Mouse (Mus musculus) G1E (cell line): ENCODE measurements at regions not wholly inside any gene's neighbourhood (a gene's known extent, or its start where the extent isn't known, plus 50 kb on each side); places are given as distances from the start of the nearest gene placed in this dataset.

ENCODE experiments used
- ATAC-seq: 2 replicates; pipeline ENCODE4 v1.8.0; 2016; ENCODE audit warnings: mild to moderate bottlenecking; ENCODE audit not compliant: insufficient number of reproducible peaks, poor library complexity, low FRiP score, severe bottlenecking; ENCODE audit errors: extremely low read depth
- DNase-seq: peaks from one replicate; pipeline ENCODE4 v3.0.0; 2012; ENCODE audit warnings: low spot score
- H3K27me3 ChIP-seq: 2 replicates; pipeline ENCODE4 v1.6.1; 2012; ENCODE audit warnings: mild to moderate bottlenecking, low read length, inconsistent platforms; ENCODE audit not compliant: insufficient read depth
- H3K36me3 ChIP-seq: replicated peaks from 2 replicates; pipeline ENCODE3; 2012; ENCODE audit warnings: mild to moderate bottlenecking, inconsistent platforms
- H3K4me1 ChIP-seq: 2 replicates; pipeline ENCODE4 v1.6.1; 2012; ENCODE audit warnings: low read depth, low read length, inconsistent platforms, mixed read lengths; ENCODE audit not compliant: insufficient read depth
- H3K4me3 ChIP-seq: 2 replicates; pipeline ENCODE4 v1.5.1; 2012; ENCODE audit warnings: low read depth, mild to moderate bottlenecking, inconsistent platforms, low read length, moderate library complexity, mixed read lengths
- H3K9me3 ChIP-seq: replicated peaks from 2 replicates; pipeline ENCODE4 v1.6.1; 2012; ENCODE audit warnings: inconsistent platforms
- CTCF ChIP-seq: IDR thresholded peaks from 2 replicates; pipeline ENCODE4 v1.5.1; 2012; ENCODE audit warnings: low read depth, low read length, inconsistent platforms, mixed read lengths
- GATA1 ChIP-seq: IDR thresholded peaks from 2 replicates; pipeline ENCODE4 v1.6.1; 2012; ENCODE audit warnings: borderline replicate concordance, low read length, inconsistent platforms, mixed read lengths
- GATA2 ChIP-seq: IDR thresholded peaks from 2 replicates; pipeline ENCODE4 v1.6.1; 2012; ENCODE audit warnings: low read depth, low read length, inconsistent platforms, borderline replicate concordance
- POLR2AphosphoS5 ChIP-seq: IDR thresholded peaks from 2 replicates; pipeline ENCODE4 v1.6.1; 2012; ENCODE audit warnings: low read depth, low read length, inconsistent platforms; ENCODE audit not compliant: insufficient replicate concordance
- TAL1 ChIP-seq: conservative IDR thresholded peaks from 2 replicates; pipeline ENCODE4 v1.6.1; 2012; ENCODE audit warnings: low read depth, low read length, inconsistent platforms, mixed read lengths

DNA sequence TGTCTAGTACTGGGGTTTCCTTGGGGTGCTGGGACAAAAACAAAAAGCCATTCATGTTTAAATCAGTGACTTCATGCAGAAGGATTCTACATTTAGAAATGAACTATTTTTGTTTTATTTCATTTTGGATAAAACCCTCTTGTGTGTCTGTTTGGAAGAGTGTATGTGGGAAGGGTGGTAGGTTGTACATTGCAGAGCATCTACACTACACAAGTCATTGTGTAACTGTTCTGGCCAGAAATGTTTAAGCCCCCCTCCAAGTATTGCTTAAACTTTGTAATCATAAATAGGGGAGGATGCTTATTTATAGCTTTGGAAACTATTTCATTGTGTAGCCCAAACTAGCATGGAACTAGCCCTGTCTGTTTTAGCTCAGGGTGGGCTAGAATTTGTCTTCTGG is 752.3 kb downstream of the Adgrl2 start:
- H3K27me3 ChIP-seq, result no peaks in the 10 kb centered on the region
- H3K36me3 ChIP-seq, result no peaks in the 10 kb centered on the region
- no peaks in the 10 kb centered on the region for H3K4me1 ChIP-seq
- H3K9me3 ChIP-seq, result peaks cover 5% of the 10 kb centered on the region; the same call in 1 of the 2 replicates
- no peak for TF ChIP-seq GATA2
- DNase-seq (no peak), ATAC-seq (no peak)
- no peak overlapping the region for H3K4me3 ChIP-seq

DNA sequence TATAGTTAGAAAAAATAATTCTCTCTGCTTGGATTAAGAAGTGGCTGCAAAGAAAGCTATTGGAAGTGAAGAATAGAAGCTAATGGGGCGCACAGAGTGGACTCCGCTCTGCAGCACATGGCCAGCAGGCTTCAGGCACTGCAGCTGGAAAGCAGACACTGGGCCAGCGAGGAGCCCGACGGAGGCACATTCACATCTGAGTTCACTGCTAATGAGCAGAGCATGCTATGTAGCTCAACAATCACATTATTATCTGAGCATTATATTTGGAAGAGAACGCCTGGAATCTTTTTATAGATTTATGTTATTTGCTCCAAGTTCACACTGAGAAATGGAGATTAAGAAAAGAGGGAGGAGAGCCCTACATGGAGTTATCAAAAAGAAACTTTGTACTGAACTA is 752.8 kb downstream of the Adgrl2 start:
- H3K4me1 ChIP-seq, result no peaks in the 10 kb centered on the region
- no peaks in the 10 kb centered on the region for H3K36me3 ChIP-seq
- no peak for ATAC-seq
- H3K27me3 ChIP-seq, result no peaks in the 10 kb centered on the region
- peaks cover 5% of the 10 kb centered on the region; the same call in 1 of the 2 replicates for H3K9me3 ChIP-seq
- no peak for TF ChIP-seq GATA1
- no peak for TF ChIP-seq CTCF
- no peak for TF ChIP-seq TAL1
- TF ChIP-seq GATA2, result no peak
- TF ChIP-seq POLR2AphosphoS5, result no peak
- no peak for DNase-seq
- H3K4me3 ChIP-seq, result no peak overlapping the region

DNA sequence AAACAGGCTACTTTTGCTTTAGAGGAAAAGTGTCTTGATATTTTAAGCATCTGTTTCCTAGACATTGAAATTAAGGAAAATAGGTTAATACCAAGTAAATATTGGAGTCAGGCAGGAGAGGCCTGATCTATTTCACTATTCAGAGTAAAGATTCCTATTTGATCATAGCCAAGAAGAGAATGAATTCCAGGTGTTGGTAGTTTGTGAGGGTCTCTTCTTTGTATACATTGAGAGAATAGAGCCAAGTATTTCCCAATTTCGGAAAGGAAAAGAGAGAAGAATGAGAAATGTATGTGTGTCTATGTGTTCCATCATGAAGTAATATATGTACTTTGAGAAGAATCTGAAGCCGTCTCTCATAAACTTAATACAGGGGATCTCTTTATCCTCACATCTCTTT is 756.7 kb downstream of the Adgrl2 start:
- ATAC-seq (no peak), DNase-seq (no peak)
- no peaks in the 10 kb centered on the region for H3K4me1 ChIP-seq
- 0 out of 2 replicates have a peak, but pooled peaks cover 5% of the 10 kb centered on the region for H3K9me3 ChIP-seq
- H3K36me3 ChIP-seq, result no peaks in the 10 kb centered on the region
- H3K27me3 ChIP-seq, result no peaks in the 10 kb centered on the region
- TF ChIP-seq GATA1 (no peak), TAL1 (no peak), POLR2AphosphoS5 (no peak), CTCF (no peak), GATA2 (no peak)
- H3K4me3 ChIP-seq, result no peak overlapping the region

DNA sequence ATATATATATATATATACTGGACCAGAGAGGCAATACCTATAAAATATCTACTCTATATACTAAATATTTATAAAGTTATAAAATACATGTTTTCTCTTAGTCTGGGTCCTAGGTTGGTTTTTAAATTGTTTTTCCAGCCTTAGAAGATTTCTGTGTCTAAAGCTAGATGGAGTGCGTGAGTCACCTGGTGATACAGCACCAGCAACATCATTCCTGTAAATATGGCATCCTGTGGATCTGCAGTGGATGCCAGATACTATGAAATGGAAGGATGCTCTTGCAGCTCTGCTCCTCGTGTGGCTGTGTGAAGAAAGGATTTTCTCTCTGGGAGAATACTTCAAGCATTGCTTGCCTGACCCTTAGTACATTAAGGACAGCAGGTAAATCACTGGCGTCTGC is 761.2 kb downstream of the Adgrl2 start:
- Histone ChIP-seq H3K36me3 (no peaks in the 10 kb centered on the region), H3K27me3 (no peaks in the 10 kb centered on the region), H3K4me3 (no peak overlapping the region), H3K4me1 (no peaks in the 10 kb centered on the region), H3K9me3 (peaks cover 9% of the 10 kb centered on the region)
- no peak for DNase-seq
- TF ChIP-seq POLR2AphosphoS5 (no peak), TAL1 (no peak), GATA2 (no peak), CTCF (no peak), GATA1 (no peak)
- ATAC-seq, result no peak

DNA sequence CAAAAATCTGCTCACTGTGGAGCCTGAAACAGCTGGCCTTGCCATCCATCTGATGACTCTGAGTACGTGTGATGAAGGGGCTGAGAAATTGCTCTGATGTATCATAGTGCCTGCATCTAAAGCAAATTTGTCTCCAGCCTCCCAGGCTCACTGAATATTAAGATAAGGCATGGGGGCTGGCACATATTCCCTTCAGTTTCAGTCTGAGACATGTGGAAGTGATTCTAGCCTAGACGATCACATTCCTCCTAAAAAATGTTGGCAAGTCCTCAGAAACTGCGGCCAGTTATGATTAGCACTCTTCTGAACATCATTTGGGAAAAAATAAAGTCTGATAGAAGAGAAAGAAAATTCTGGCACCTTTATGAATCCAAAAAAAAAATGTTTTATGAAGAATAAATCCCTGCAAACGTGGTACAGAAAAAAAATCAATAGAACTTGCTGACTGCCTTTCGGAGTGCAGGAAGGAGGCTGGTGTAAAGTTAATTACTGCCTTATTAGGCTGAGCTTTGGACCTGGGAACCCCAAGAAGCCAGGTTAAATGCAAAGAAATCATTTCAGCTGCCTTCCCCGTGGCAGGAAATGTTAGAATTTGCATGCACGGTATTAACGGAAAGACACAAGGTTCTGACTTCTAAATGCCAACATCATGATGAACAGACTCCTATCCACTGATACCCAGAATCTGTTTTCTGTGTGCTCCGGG is 762.2 kb downstream of the Adgrl2 start:
- Histone ChIP-seq H3K4me1 (no peaks in the 10 kb centered on the region), H3K27me3 (no peaks in the 10 kb centered on the region), H3K4me3 (no peak overlapping the region), H3K36me3 (no peaks in the 10 kb centered on the region), H3K9me3 (peaks cover 12% of the 10 kb centered on the region)
- DNase-seq (no peak), ATAC-seq (no peak)
- TF ChIP-seq GATA1 (no peak), CTCF (no peak), TAL1 (no peak), GATA2 (no peak), POLR2AphosphoS5 (no peak)

DNA sequence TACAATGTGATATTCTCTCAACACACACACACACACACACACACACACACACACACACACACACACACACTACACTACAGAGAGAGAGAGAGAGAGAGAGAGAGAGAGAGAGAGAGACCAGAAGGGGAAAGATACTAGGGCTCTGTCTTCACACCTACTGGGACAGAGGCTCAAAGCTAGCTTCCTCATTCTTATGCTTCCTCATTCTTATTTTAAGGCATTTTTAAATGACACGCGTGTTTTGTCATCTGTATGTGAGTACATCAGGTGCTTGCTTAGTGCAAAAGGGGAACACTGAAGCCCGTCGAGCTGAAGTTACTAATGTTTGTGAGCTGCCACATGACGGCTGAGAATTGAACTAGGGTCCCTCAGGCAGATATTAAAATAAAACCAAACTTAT is 769.5 kb downstream of the Adgrl2 start:
- Histone ChIP-seq H3K4me3 (no peak overlapping the region), H3K4me1 (no peaks in the 10 kb centered on the region), H3K27me3 (no peaks in the 10 kb centered on the region), H3K36me3 (no peaks in the 10 kb centered on the region), H3K9me3 (peaks cover 30% of the 10 kb centered on the region)
- ATAC-seq (no peak), DNase-seq (no peak)
- TF ChIP-seq GATA2 (no peak), POLR2AphosphoS5 (no peak), CTCF (no peak), TAL1 (no peak), GATA1 (no peak)

GRCm38 (mm10) chr3:148220024-148220590 is 770.2 kb downstream of the Adgrl2 start:
- peaks cover 27% of the 10 kb centered on the region for H3K9me3 ChIP-seq
- no peaks in the 10 kb centered on the region for H3K27me3 ChIP-seq
- H3K4me1 ChIP-seq, result no peaks in the 10 kb centered on the region
- no peak for ATAC-seq
- H3K36me3 ChIP-seq, result no peaks in the 10 kb centered on the region
- no peak for TF ChIP-seq CTCF
- no peak for TF ChIP-seq TAL1
- TF ChIP-seq POLR2AphosphoS5, result no peak
- no peak for TF ChIP-seq GATA1
- TF ChIP-seq GATA2, result no peak
- DNase-seq, result no peak
- H3K4me3 ChIP-seq, result no peak overlapping the region
